7 mouse cellular contexts compared by ENCODE assay signal in the genomic region with DNA sequence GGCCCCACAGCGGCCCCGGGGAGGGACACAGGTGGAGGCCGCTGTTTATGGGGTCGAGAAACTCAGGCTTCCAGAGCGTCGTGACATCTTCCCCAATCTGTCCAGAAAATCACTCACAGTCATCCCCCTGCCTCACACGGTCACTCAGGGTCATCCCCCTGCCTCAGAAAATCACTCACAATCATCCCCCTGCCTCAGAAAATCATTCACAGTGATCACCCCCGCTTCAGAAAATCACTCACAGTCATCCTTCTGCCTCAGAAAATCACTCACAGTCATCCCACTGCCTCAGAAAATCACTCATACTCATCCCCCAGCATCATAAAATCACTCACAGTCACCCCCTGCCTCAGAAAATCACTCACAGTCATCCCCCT. TPM values are rescaled to one million over a fixed set of nuclear protein-coding genes. Genes with fewer than 3 reads are reported as not detected.
A peak's percentile ranks its signal among the peaks of the same experiment; 100 is the strongest.
DNase-seq lines count a peak whose midpoint lies in the region; ATAC-seq and TF ChIP-seq lines count a peak whose summit lies in the region.
"Not testable (repeated sequence)": the region's sequence is repeated elsewhere in the genome, so short reads cannot be mapped to it uniquely, and the experiment has no call there.

No protein-coding gene starts in this region.

- not testable (repeated sequence) for TF ChIP-seq CTCF in MEL (IDR thresholded peaks at IDR 0.05 in 2 of 3, conservative IDR thresholded peaks at IDR 0.05 in 1 of 3; ENCODE audit: control insufficient read depth in 1 of 3, insufficient read depth in 1 of 3, low read depth in 2 of 3, low read length in 3 of 3, poor library complexity in 1 of 3, severe bottlenecking in 1 of 3)

- H3K4me3 ChIP-seq in MEL (ENCODE audit: control insufficient read depth in 1 of 2, insufficient read depth in 1 of 2, low read depth in 2 of 2, low read length in 2 of 2); embryonic facial prominence, embryonic 10.5 days; hindbrain, embryonic 15.5 days; limb, embryonic 11.5 days (ENCODE audit: low read depth, low read length); lung, embryonic 16.5 days (ENCODE audit: low read length); neural tube, embryonic 15.5 days (replicated peaks): not testable (repeated sequence)

- not testable (repeated sequence) for TF ChIP-seq EP300 in MEL (IDR thresholded peaks at IDR 0.05; ENCODE audit: low read depth in 1 of 2, low read length in 2 of 2)

- H3K79me2 ChIP-seq in MEL (ENCODE audit: control insufficient read depth, insufficient read depth, low read length, poor library complexity) = not testable (repeated sequence)

- TF ChIP-seq RAD21 in MEL (IDR thresholded peaks at IDR 0.05; ENCODE audit: low read depth, low read length) = not testable (repeated sequence)

- H3K4me2 ChIP-seq in hindbrain, embryonic 15.5 days; limb, embryonic 11.5 days (ENCODE audit: low read depth, severe bottlenecking); lung, embryonic 16.5 days (ENCODE audit: low read depth, low read length); neural tube, embryonic 15.5 days: not testable (repeated sequence)

- H3K36me3 ChIP-seq in MEL (ENCODE audit: control insufficient read depth in 1 of 2, insufficient read depth in 2 of 2, low read length in 2 of 2) = not testable (repeated sequence)
- H3K36me3 ChIP-seq in embryonic facial prominence, embryonic 10.5 days (replicated peaks) = peaks cover 55% of the 10 kb centered on the region
- H3K36me3 ChIP-seq in hindbrain, embryonic 15.5 days = peaks cover 41% of the 10 kb centered on the region
- peaks cover 42% of the 10 kb centered on the region for H3K36me3 ChIP-seq in limb, embryonic 11.5 days (ENCODE audit: control insufficient read depth, insufficient read depth, low read length)
- H3K36me3 ChIP-seq in lung, embryonic 16.5 days (ENCODE audit: control insufficient read depth, insufficient read depth, low read length) = peaks cover 45% of the 10 kb centered on the region
- peaks cover 41% of the 10 kb centered on the region for H3K36me3 ChIP-seq in neural tube, embryonic 15.5 days

- WGBS in embryonic facial prominence, embryonic 10.5 days = 83% methylated on average over 8 of the region's 8 CpGs
- WGBS in hindbrain, embryonic 15.5 days = 85% methylated on average over 8 of the region's 8 CpGs
- WGBS in limb, embryonic 11.5 days = 87% methylated on average over 8 of the region's 8 CpGs
- 86% methylated on average over 8 of the region's 8 CpGs for WGBS in lung, embryonic 16.5 days
- 85% methylated on average over 8 of the region's 8 CpGs for WGBS in neural tube, embryonic 15.5 days

- H3K9ac ChIP-seq in MEL (ENCODE audit: control insufficient read depth, low read depth, low read length, poor library complexity, severe bottlenecking); hindbrain, embryonic 15.5 days; limb, embryonic 11.5 days (ENCODE audit: low read length); lung, embryonic 16.5 days (ENCODE audit: low read length); neural tube, embryonic 15.5 days (replicated peaks): not testable (repeated sequence)

- not testable (repeated sequence) for H3K4me1 ChIP-seq in MEL (ENCODE audit: control insufficient read depth in 1 of 2, insufficient read depth in 2 of 2, low read length in 2 of 2); embryonic facial prominence, embryonic 10.5 days; hindbrain, embryonic 15.5 days (replicated peaks); limb, embryonic 11.5 days (ENCODE audit: control insufficient read depth, insufficient read depth, low read length); lung, embryonic 16.5 days (replicated peaks; ENCODE audit: control insufficient read depth, insufficient read depth, low read length); neural tube, embryonic 15.5 days

- TF ChIP-seq POLR2A in MEL (IDR thresholded peaks at IDR 0.05; ENCODE audit: control insufficient read depth in 1 of 2, insufficient read depth in 1 of 2, low read depth in 1 of 2, low read length in 2 of 2, poor library complexity in 1 of 2) = not testable (repeated sequence)

- not testable (repeated sequence) for H3K9me3 ChIP-seq in MEL (replicated peaks; ENCODE audit: insufficient read depth, low read length)
- H3K9me3 ChIP-seq in embryonic facial prominence, embryonic 10.5 days = peaks cover 51% of the 10 kb centered on the region
- peaks cover 33% of the 10 kb centered on the region for H3K9me3 ChIP-seq in hindbrain, embryonic 15.5 days
- H3K9me3 ChIP-seq in limb, embryonic 11.5 days (ENCODE audit: control insufficient read depth, low read length) = peaks cover 41% of the 10 kb centered on the region
- H3K9me3 ChIP-seq in lung, embryonic 16.5 days (ENCODE audit: control insufficient read depth, low read length) = peaks cover 42% of the 10 kb centered on the region
- H3K9me3 ChIP-seq in neural tube, embryonic 15.5 days (replicated peaks) = peaks cover 25% of the 10 kb centered on the region

- not testable (repeated sequence) for H3K27me3 ChIP-seq in MEL (ENCODE audit: control insufficient read depth in 1 of 2, insufficient read depth in 2 of 2, low read length in 2 of 2); embryonic facial prominence, embryonic 10.5 days (replicated peaks; ENCODE audit: low read depth, poor library complexity, severe bottlenecking); hindbrain, embryonic 15.5 days; limb, embryonic 11.5 days (ENCODE audit: control insufficient read depth, insufficient read depth, low read length); lung, embryonic 16.5 days (ENCODE audit: control insufficient read depth, insufficient read depth, low read depth, low read length); neural tube, embryonic 15.5 days (replicated peaks)

- not testable (repeated sequence) for H3K27ac ChIP-seq in MEL (ENCODE audit: control insufficient read depth, low read depth, low read length); embryonic facial prominence, embryonic 10.5 days (replicated peaks); hindbrain, embryonic 15.5 days (replicated peaks); limb, embryonic 11.5 days (replicated peaks; ENCODE audit: low read depth, low read length); lung, embryonic 16.5 days (ENCODE audit: low read length); neural tube, embryonic 15.5 days (replicated peaks)

- ATAC-seq in hindbrain, embryonic 15.5 days (ENCODE audit: low FRiP score, low read depth) = peak; percentile 4; the same call in 1 of the 2 replicates
- ATAC-seq in limb, embryonic 11.5 days (ENCODE audit: insufficient number of reproducible peaks, low FRiP score, low TSS enrichment, low read depth) = peak; percentile 1; the same call in 1 of the 2 replicates
- ATAC-seq in lung, embryonic 16.5 days (ENCODE audit: low read depth) = peak; percentile 2
- peak; percentile 1; the same call in 1 of the 2 replicates for ATAC-seq in neural tube, embryonic 15.5 days (ENCODE audit: low FRiP score)

- DNase-seq in MEL (ENCODE audit: low read depth, low spot score) = peak; percentile 70
- DNase-seq in embryonic facial prominence, embryonic 10.5 days (ENCODE audit: low spot score) = peak; percentile 41
- DNase-seq in forelimb bud, embryonic 11.5 days (ENCODE audit: low read depth, low spot score) = peak; percentile 59
- DNase-seq in limb, embryonic 11.5 days (ENCODE audit: low spot score) = peak; percentile 53

TF ChIP-seq in MEL, 35 proteins besides CTCF, POLR2A, EP300 and RAD21:
- 0 out of 2 replicates have a peak, but pooled peaks have one; percentile 13 for TF ChIP-seq NELFE (IDR thresholded peaks at IDR 0.05; ENCODE audit: low read depth, low read length)
TF ChIP-seq in MEL: peak in this region for 1; not testable (repeated sequence) for 34.

RNA-seq across cellular contexts. Expression of gene Gm21887, which starts 20.3 kb away (rescaled TPM):
- total RNA-seq in MEL (2012; rRNA removed) = 2.5 and 4.7 TPM in 2 replicates
- 10 to 100 TPM in 1 of 2 experiments, not detected in 1; 88.8 TPM for polyA plus RNA-seq in MEL (2012; ENCODE audit: insufficient read depth in 1 of 2, insufficient read length in 2 of 2, low read depth in 1 of 2, low replicate concordance in 2 of 2, missing spikeins in 1 of 2)
- polyA plus RNA-seq in embryonic facial prominence, embryonic 10.5 days (2016; fragmentation: Nextera tagmentation; extraction: Ambion mirVana) = 259 and 324 TPM in 2 replicates
- polyA plus RNA-seq in hindbrain, embryonic 15.5 days (2015; fragmentation: Nextera tagmentation; extraction: Ambion mirVana) = 195 and 248 TPM in 2 replicates
- polyA plus RNA-seq in limb, embryonic 11.5 days (2014; fragmentation: Nextera tagmentation; extraction: Ambion mirVana) = 244 and 297 TPM in 2 replicates
- polyA plus RNA-seq in lung, embryonic 16.5 days (2015; fragmentation: Nextera tagmentation; extraction: Ambion mirVana) = 126 and 202 TPM in 2 replicates
- polyA plus RNA-seq in neural tube, embryonic 15.5 days (2015; fragmentation: Nextera tagmentation; extraction: Ambion mirVana) = 134 and 143 TPM in 2 replicates
